Mouse (Mus musculus) CD8-positive naive resting alpha-beta T cell, adult 2 months (primary cell): ENCODE data around the gene Krtap28-13.

Source experiments
- DNase-seq, 2 experiments: peaks; one replicate each; pipeline ENCODE4 v3.0.0; 2022; ENCODE audit warnings: low read depth in 2 of 2, low spot score in 2 of 2

The Krtap28-13 gene

DNA sequence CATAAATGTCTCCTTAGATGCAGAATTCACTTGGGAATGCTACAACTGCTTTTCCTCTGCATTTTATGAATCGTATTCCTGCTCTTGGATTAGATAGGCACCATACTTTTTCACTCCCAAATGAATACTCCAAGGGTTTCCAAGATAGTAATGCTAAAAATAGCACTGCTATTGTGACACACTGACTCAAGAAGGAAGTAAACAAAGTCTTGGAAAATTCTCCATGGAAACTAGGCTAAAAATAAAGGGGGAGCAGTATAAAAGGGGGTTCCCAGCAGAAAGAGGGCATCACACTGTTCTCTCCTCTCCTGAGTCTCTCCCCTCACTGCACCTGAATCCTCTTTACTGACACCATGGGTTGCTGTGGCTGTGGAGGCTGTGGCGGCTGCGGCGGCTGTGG is at the start of gene Krtap28-13:
TSS of gene Krtap28-13 (plus strand) at position 288 of the 400 bp plus-strand sequence.
- no peak for DNase-seq

DNA sequence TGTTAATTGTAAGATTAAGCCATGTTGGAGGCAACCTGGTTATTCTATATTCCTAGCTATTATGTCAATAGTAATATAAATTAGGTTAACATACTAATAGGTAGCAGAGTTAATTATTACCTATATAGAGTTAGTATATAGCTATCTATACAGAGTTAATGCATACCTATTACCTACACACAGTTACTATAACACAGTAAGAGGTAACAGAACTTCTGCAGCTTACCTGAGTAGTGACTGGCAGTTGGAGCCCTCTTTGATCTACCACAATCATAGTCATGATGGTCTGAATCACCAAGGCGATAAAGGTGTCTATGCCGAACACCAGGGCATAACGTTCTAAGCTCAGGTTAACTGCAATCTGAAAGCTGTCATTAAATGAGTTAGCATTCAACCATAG is 46.3 kb upstream of the Krtap28-13 start:
- DNase-seq, result no peak

DNA sequence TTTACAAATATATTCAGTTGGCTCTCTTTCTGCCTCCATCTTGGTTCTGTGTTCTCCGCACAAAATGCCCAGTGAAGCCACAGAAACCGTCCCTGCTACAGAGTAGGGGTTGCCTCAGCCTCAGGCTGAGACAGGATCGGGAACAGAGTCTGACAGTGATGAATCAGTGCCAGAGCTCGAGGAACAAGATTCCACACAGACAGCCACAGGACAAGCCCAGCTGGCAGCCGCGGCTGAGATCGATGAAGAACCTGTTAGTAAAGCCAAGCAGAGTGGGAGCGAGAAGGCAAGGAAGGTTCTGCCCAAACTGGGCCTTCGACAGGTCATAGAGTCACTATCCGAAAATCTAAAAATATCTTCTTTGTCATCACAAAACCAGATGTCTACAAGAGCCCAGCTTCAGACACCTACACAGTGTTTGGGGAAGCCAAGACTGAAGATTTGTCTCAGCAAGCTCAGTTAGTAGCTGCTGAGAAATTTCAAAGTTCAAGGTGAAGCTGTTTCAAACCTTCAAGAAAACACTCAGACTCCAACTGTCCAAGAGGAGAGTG is 45.3 kb upstream of the Krtap28-13 start:
- no peak for DNase-seq

DNA sequence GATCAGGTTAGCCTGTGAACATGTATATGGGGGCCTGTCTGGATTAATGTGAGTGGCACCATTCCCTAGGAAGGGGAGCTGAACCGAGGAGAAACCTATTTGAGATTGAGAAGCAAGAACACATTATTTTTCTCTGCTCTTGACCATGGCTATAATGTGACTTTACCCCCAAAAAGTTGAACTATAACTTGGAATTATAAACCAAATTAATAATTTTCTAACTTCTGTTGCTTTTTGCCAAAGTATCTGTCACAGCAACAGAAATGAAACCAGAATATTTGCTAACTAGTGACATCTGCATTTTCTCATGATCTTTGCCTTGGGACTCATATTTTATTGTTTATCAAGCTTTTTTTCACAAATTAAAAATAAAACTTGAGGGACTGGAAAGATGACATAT is 44.2 kb upstream of the Krtap28-13 start:
- DNase-seq, result no peak

DNA sequence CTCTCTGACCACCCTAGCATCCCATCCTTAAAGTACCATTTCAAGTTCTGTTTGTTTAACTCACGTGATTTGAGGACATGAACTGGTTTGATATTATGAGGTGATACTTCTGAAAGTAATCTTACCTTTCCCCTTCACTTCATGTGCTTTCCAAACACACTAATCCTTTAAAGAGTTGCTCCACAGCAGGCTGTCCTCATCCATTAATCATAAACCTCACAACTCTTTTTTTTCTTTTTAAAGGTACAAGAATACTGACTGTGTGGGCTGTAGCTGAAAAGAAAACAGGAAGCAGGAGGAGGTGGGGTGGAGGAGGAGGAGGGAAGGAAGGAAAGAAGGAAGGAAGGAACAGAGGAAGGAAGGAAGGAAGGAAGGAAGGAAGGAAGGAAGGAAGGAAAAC is 28.8 kb upstream of the Krtap28-13 start:
- no peak for DNase-seq

GRCm38 (mm10) chr1:83032508-83032907 is 28.2 kb upstream of the Krtap28-13 start:
- DNase-seq, result no peak

GRCm38 (mm10) chr1:83034509-83034908 is 26.2 kb upstream of the Krtap28-13 start:
- no peak for DNase-seq

GRCm38 (mm10) chr1:83036892-83037667 is 23.6 kb upstream of the Krtap28-13 start:
- DNase-seq, result no peak

DNA sequence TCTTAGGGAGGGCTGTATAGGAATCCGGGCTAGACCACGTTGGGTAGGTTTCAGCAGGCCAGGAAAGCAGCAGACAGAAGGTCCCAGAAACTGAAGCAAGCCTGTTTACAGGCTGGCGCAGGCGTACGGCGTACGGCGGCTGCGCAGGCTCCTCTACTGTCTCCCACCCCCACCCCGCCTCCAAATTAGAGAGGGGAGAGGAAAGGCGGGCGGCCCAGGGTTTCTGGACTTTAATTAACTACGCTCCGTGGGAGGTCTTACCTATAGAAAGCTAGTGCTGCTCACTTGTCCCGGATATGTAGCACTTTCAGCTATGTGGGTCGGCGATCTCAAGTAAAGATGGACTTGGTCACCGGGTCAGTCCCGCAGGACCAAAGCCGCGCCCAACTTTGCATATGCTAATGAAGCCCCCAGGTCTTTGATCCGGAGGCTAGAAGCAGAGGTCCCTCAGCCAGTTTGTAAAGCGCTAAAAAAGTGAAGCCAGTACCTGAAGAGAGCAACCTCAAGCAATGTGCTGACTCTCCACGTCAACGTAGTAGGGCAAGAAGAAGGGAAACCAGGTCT is 22.5 kb upstream of the Krtap28-13 start, which contains the start of gene Slc19a3:
TSS of gene Slc19a3 (minus strand) at position 340 of the 564 bp plus-strand sequence.
- DNase-seq, result no peak

- DNase-seq, result no peak
Observed at GRCm38 (mm10) chr1:83039080-83039479, 21.6 kb upstream of the Krtap28-13 start.

GRCm38 (mm10) chr1:83042380-83042779 is 18.4 kb upstream of the Krtap28-13 start, which contains the start of gene Krtap28-10:
Gene Krtap28-10 (minus strand): TSS chr1:83042480.
- no peak for DNase-seq

- no peak for DNase-seq
Observed at GRCm38 (mm10) chr1:83044882-83045427, 15.8 kb upstream of the Krtap28-13 start, which contains the start of gene Gm47969. Gene Gm47969 (plus strand): TSS chr1:83044932.

DNA sequence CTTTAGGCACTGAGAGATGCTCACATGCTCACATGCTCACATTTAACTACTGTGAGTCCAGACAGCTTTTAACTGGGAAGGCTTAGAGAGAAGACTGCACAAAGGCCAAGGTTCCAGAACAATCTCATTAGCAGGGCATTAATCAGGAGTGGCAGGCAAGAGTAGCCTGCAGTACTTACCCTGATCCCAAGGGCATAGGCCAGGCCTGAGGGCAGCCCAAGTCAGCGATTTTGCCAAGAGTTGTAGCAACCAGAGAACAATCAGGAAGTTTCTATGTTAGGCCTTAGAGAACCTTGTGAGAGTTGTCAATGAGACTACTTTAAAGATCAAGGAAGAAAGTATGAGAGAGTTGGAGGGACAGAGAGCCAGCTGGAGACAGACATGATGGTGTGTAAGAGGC is 2.2 kb upstream of the Krtap28-13 start:
- no peak for DNase-seq

DNA sequence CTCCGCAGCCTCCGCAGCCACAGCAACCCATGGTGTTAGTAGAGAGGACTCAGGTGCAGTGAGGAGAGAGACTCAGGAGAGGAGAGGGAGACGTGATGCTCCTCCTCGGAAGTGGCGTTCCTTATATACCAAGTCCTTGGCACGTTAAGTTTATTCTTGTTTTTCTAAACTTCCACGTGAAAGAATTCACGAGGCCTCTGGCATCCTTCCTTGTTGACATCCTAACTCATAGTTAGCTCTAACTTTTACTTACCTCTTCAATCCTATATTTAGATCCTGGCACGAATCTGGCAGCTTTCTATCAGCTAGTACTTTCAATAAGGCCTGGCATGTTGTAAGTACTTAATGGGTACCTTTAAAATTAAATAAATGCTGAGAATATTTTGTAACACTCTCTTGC is 1.5 kb upstream of the Krtap28-13 start, which contains the start of gene A030005K14Rik:
TSS of gene A030005K14Rik (minus strand) at position 101 of the 400 bp plus-strand sequence.
- no peak for DNase-seq

GRCm38 (mm10) chr1:83064851-83065250 is 4.1 kb downstream of the Krtap28-13 start:
- DNase-seq, result no peak

DNA sequence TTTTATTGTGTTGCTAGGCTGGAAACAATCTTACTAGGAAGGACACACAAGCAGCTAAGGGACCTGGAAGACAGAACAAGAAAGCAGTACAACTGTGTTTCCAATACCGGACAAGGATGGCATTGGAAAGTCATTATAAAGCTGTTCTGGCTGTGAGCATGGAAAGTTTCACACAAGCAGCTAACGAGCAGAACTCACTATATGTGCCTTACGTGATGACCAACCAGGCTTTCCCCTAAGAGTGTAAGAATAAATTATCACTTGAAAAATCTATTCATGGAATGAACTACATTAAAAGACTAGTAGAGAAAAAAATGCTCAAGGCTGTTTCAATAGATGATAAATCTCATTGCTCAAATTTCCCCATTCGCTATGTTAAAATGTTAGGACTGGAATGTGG is 5.8 kb downstream of the Krtap28-13 start:
- no peak for DNase-seq

DNA sequence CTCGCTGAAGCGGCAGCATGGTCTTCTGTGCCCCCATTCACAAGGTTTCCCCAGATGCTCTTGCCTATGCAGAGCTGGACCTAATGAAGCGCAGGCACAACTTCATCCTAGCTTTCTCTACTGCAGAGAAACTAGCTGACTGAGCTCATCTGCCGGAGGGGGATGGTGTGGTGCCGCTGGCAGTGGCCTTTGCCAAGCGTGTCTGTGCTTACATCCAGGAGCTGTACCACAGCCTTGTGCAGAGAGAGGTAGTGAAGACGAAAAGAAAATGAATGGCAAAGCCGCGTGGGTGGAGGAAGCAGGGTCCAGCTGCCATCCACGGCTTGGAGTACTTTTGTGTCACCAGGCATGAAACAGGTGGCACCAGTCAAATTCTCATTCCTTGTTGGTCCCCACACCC is 6.5 kb downstream of the Krtap28-13 start:
- DNase-seq, result no peak

- no peak for DNase-seq
Observed at GRCm38 (mm10) chr1:83075526-83076189, 14.9 kb downstream of the Krtap28-13 start.

DNA sequence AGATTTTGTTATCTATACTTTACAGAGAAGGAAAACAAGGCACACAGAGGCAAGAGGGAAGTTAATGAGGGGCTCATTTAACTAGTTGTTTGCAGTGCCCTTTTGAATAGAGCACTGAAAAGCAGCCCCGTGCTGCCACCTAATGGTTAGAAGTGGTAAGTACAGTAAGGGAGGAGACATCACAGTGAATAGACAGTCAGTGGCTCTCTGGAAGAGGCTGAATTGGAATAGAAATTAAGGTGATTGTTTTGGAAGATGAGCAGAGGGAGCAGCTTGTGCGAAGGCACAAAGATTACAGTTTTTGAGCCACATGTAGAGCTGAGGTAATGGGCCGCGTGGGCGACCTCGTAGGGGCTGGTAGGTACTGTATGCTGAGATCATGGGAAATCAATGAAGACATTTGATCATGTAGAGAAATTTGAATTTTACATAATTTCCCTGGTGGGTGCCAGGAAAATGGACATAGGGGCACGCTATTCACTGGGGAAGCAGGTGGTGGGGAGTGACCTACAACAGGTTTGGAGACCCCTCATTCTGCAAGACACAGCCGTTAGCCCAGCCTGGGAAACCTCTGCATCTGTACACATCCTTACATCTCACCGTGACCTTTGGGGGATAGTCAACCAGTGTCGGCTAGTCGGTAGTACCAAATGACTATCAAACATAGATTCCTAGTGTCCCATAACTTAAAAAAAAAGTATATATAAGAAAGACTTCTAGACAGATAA is 15.6 kb downstream of the Krtap28-13 start:
- no peak for DNase-seq

DNA sequence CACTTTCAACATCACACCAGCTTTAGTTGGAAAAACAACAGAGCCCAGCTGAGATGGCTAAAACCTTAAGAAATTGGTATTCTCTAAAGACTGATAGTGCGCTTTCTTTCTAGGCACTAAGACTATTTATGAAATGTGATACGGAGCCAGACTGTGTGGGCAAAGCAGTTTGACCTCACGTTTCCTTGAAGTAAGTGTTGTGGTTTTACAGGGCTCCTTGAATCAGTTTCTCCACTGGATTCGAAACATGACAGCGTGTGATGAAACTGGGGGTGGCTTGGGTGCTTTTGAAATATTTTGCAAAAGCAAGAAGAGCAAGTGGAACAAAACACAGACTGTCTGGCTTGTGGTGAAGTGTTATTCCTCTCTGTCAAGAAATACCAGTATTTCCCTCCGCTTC is 16.3 kb downstream of the Krtap28-13 start:
- no peak for DNase-seq

- no peak for DNase-seq
Observed at GRCm38 (mm10) chr1:83084790-83085189, 24.1 kb downstream of the Krtap28-13 start.
